Comparison of ENCODE assay signal across 1 mouse cellular context in genomic region chr14:55757566-55757965, GRCm38 (mm10).
TF ChIP-seq lines count a peak whose summit lies in the region.

No protein-coding gene starts in this region.

TF ChIP-seq in CH12.LX, 34 proteins besides CTCF, POLR2A, EP300 and RAD21:
- TF ChIP-seq ZMIZ1 (IDR thresholded peaks at IDR 0.05; ENCODE audit: low read depth, low read length) (no peak), BHLHE40 (IDR thresholded peaks at IDR 0.05; ENCODE audit: low read depth, low read length) (no peak), POLR2AphosphoS2 (IDR thresholded peaks at IDR 0.05; ENCODE audit: low read depth, low read length) (peak; percentile 26; the same call in 1 of the 2 replicates)
